Mouse (Mus musculus): ENCODE results near the gene Lrrn3. TPM values are rescaled to one million over a fixed set of nuclear protein-coding genes. Genes with fewer than 3 reads are reported as not detected.

Gene Lrrn3
- polyA plus RNA-seq, 1 experiment = not detected

GRCm38 (mm10) chr12:41484689-41485511 lies 1.3 kb downstream of the Lrrn3 start:
- Histone ChIP-seq H3K4me1 (ENCODE audit: control insufficient read depth, insufficient read depth, low read length) (no peaks in the 10 kb centered on the region), H3K9me3 (replicated peaks; ENCODE audit: control insufficient read depth, insufficient read depth, low read length, poor library complexity, severe bottlenecking) (no peaks in the 10 kb centered on the region), H3K27ac (ENCODE audit: insufficient read depth, low read length) (no peak overlapping the region), H3K4me3 (ENCODE audit: low read depth, low read length) (no peak overlapping the region), H3K27me3 (ENCODE audit: control insufficient read depth, insufficient read depth, low read length, poor library complexity, severe bottlenecking) (no peaks in the 10 kb centered on the region; the same call in 1 of the 2 replicates), H3K36me3 (ENCODE audit: control insufficient read depth, insufficient read depth, low read length, poor library complexity, severe bottlenecking) (no peaks in the 10 kb centered on the region), H3K9ac (ENCODE audit: low read depth, poor library complexity, severe bottlenecking) (no peak overlapping the region)
- TF ChIP-seq EP300 (IDR thresholded peaks at IDR 0.05; ENCODE audit: insufficient read depth, low read depth, low read length) (no peak), CTCF (IDR thresholded peaks at IDR 0.05; ENCODE audit: low read depth, low read length) (no peak), POLR2A (IDR thresholded peaks at IDR 0.05; ENCODE audit: insufficient read depth, low read length) (no peak)

GRCm38 (mm10) chr12:41483593-41484451 lies 2.4 kb downstream of the Lrrn3 start:
- TF ChIP-seq CTCF (IDR thresholded peaks at IDR 0.05; ENCODE audit: low read depth, low read length) = no peak
- TF ChIP-seq EP300 (IDR thresholded peaks at IDR 0.05; ENCODE audit: insufficient read depth, low read depth, low read length) = no peak
- no peak for TF ChIP-seq POLR2A (IDR thresholded peaks at IDR 0.05; ENCODE audit: insufficient read depth, low read length)
- H3K4me1 ChIP-seq (ENCODE audit: control insufficient read depth, insufficient read depth, low read length) = no peaks in the 10 kb centered on the region
- no peak overlapping the region for H3K27ac ChIP-seq (ENCODE audit: insufficient read depth, low read length)
- no peak overlapping the region for H3K4me3 ChIP-seq (ENCODE audit: low read depth, low read length)
- no peaks in the 10 kb centered on the region; the same call in 1 of the 2 replicates for H3K27me3 ChIP-seq (ENCODE audit: control insufficient read depth, insufficient read depth, low read length, poor library complexity, severe bottlenecking)
- no peaks in the 10 kb centered on the region for H3K9me3 ChIP-seq (replicated peaks; ENCODE audit: control insufficient read depth, insufficient read depth, low read length, poor library complexity, severe bottlenecking)
- no peaks in the 10 kb centered on the region for H3K36me3 ChIP-seq (ENCODE audit: control insufficient read depth, insufficient read depth, low read length, poor library complexity, severe bottlenecking)
- no peak overlapping the region for H3K9ac ChIP-seq (ENCODE audit: low read depth, poor library complexity, severe bottlenecking)

GRCm38 (mm10) chr12:41483091-41483592 lies 3.1 kb downstream of the Lrrn3 start:
- no peaks in the 10 kb centered on the region for H3K36me3 ChIP-seq (ENCODE audit: control insufficient read depth, insufficient read depth, low read length, poor library complexity, severe bottlenecking)
- no peaks in the 10 kb centered on the region for H3K9me3 ChIP-seq (replicated peaks; ENCODE audit: control insufficient read depth, insufficient read depth, low read length, poor library complexity, severe bottlenecking)
- H3K4me1 ChIP-seq (ENCODE audit: control insufficient read depth, insufficient read depth, low read length) = no peaks in the 10 kb centered on the region
- no peak overlapping the region for H3K9ac ChIP-seq (ENCODE audit: low read depth, poor library complexity, severe bottlenecking)
- no peaks in the 10 kb centered on the region; the same call in 1 of the 2 replicates for H3K27me3 ChIP-seq (ENCODE audit: control insufficient read depth, insufficient read depth, low read length, poor library complexity, severe bottlenecking)
- no peak overlapping the region for H3K4me3 ChIP-seq (ENCODE audit: low read depth, low read length)
- H3K27ac ChIP-seq (ENCODE audit: insufficient read depth, low read length) = no peak overlapping the region
- TF ChIP-seq CTCF (IDR thresholded peaks at IDR 0.05; ENCODE audit: low read depth, low read length) (no peak), EP300 (IDR thresholded peaks at IDR 0.05; ENCODE audit: insufficient read depth, low read depth, low read length) (no peak), POLR2A (IDR thresholded peaks at IDR 0.05; ENCODE audit: insufficient read depth, low read length) (no peak)

GRCm38 (mm10) chr12:41481486-41481885 lies 4.7 kb downstream of the Lrrn3 start:
- Histone ChIP-seq H3K36me3 (ENCODE audit: control insufficient read depth, insufficient read depth, low read length, poor library complexity, severe bottlenecking) (no peaks in the 10 kb centered on the region), H3K27me3 (ENCODE audit: control insufficient read depth, insufficient read depth, low read length, poor library complexity, severe bottlenecking) (no peaks in the 10 kb centered on the region; the same call in 1 of the 2 replicates), H3K4me3 (ENCODE audit: low read depth, low read length) (no peak overlapping the region), H3K27ac (ENCODE audit: insufficient read depth, low read length) (no peak overlapping the region), H3K9me3 (replicated peaks; ENCODE audit: control insufficient read depth, insufficient read depth, low read length, poor library complexity, severe bottlenecking) (no peaks in the 10 kb centered on the region), H3K4me1 (ENCODE audit: control insufficient read depth, insufficient read depth, low read length) (no peaks in the 10 kb centered on the region), H3K9ac (ENCODE audit: low read depth, poor library complexity, severe bottlenecking) (no peak overlapping the region)
- TF ChIP-seq CTCF (IDR thresholded peaks at IDR 0.05; ENCODE audit: low read depth, low read length) = no peak
- no peak for TF ChIP-seq POLR2A (IDR thresholded peaks at IDR 0.05; ENCODE audit: insufficient read depth, low read length)

GRCm38 (mm10) chr12:41469096-41469801 lies 17.0 kb downstream of the Lrrn3 start:
- Histone ChIP-seq H3K9ac (ENCODE audit: low read depth, poor library complexity, severe bottlenecking) (no peak overlapping the region), H3K4me3 (ENCODE audit: low read depth, low read length) (no peak overlapping the region), H3K4me1 (ENCODE audit: control insufficient read depth, insufficient read depth, low read length) (no peaks in the 10 kb centered on the region), H3K27me3 (ENCODE audit: control insufficient read depth, insufficient read depth, low read length, poor library complexity, severe bottlenecking) (no peaks in the 10 kb centered on the region), H3K27ac (ENCODE audit: insufficient read depth, low read length) (no peak overlapping the region), H3K36me3 (ENCODE audit: control insufficient read depth, insufficient read depth, low read length, poor library complexity, severe bottlenecking) (no peaks in the 10 kb centered on the region), H3K9me3 (replicated peaks; ENCODE audit: control insufficient read depth, insufficient read depth, low read length, poor library complexity, severe bottlenecking) (no peaks in the 10 kb centered on the region)
- no peak for TF ChIP-seq CTCF (IDR thresholded peaks at IDR 0.05; ENCODE audit: low read depth, low read length)
- no peak for TF ChIP-seq POLR2A (IDR thresholded peaks at IDR 0.05; ENCODE audit: insufficient read depth, low read length)
- no peak for TF ChIP-seq EP300 (IDR thresholded peaks at IDR 0.05; ENCODE audit: insufficient read depth, low read depth, low read length)

Measured in ES-Bruce4 (cell line).